Mouse (Mus musculus) myocyte (in vitro differentiated cells): Measurements from ENCODE around the gene Smco1.

ENCODE experiments used
- CEBPB ChIP-seq: IDR thresholded peaks from 2 replicates; pipeline ENCODE4 v1.6.1; 2011; ENCODE audit warnings: mild to moderate bottlenecking, moderate library complexity; ENCODE audit not compliant: poor library complexity, insufficient read depth, severe bottlenecking
- E2F4 ChIP-seq: IDR thresholded peaks from one replicate; pipeline ENCODE4 v1.6.1; 2011; ENCODE audit warnings: mild to moderate bottlenecking, control low read depth, moderate library complexity; ENCODE audit not compliant: insufficient read depth
- MAX ChIP-seq: IDR thresholded peaks from one replicate; pipeline ENCODE4 v1.6.1; 2011; ENCODE audit warnings: low read depth, mild to moderate bottlenecking, control low read depth
- MYOD1 ChIP-seq, 3 experiments: IDR thresholded peaks; one replicate each; pipeline ENCODE4 v1.6.1; 2011; ENCODE audit warnings: control low read depth in 2 of 3, low read depth in 2 of 3, mild to moderate bottlenecking in 2 of 3, moderate library complexity in 1 of 3; ENCODE audit not compliant: insufficient read length in 2 of 3, control insufficient read depth in 1 of 3
- MYOG ChIP-seq, 3 experiments: IDR thresholded peaks; one replicate each; pipeline ENCODE4 v1.6.1; 2011; ENCODE audit warnings: control low read depth in 2 of 3, low read depth in 2 of 3, mild to moderate bottlenecking in 2 of 3; ENCODE audit not compliant: insufficient read length in 2 of 3, control insufficient read depth in 1 of 3, insufficient read depth in 1 of 3
- POLR2A ChIP-seq: IDR thresholded peaks from one replicate; pipeline ENCODE4 v1.6.1; 2011; ENCODE audit warnings: low read depth, mild to moderate bottlenecking, control low read depth, moderate library complexity; ENCODE audit not compliant: insufficient read length
- REST ChIP-seq: IDR thresholded peaks from one replicate; pipeline ENCODE4 v1.6.1; 2011; ENCODE audit warnings: mild to moderate bottlenecking, control low read depth, moderate library complexity; ENCODE audit not compliant: insufficient read depth, insufficient read length
- SRF ChIP-seq: IDR thresholded peaks from one replicate; pipeline ENCODE4 v1.6.1; 2011; ENCODE audit warnings: low read depth; ENCODE audit not compliant: control insufficient read depth, insufficient read length
- TCF12 ChIP-seq: IDR thresholded peaks from one replicate; pipeline ENCODE4 v1.6.1; 2011; ENCODE audit warnings: mild to moderate bottlenecking, control low read depth; ENCODE audit not compliant: poor library complexity, insufficient read depth, severe bottlenecking
- TCF3 ChIP-seq: IDR thresholded peaks from one replicate; pipeline ENCODE4 v1.6.1; 2011; ENCODE audit warnings: low read depth, control low read depth; ENCODE audit not compliant: insufficient read length

GRCm38 (mm10) chr16:32237930-32238680 is 33.2 kb upstream of the Smco1 start:
- TF ChIP-seq MYOD1 (IDR thresholded peaks at IDR 0.05; ENCODE audit: control insufficient read depth in 1 of 3, insufficient read length in 2 of 3, low read depth in 2 of 3) (no peak), SRF (no peak), POLR2A (no peak), E2F4 (no peak), MAX (no peak), CEBPB (no peak), TCF12 (no peak), TCF3 (no peak), REST (no peak), MYOG (IDR thresholded peaks at IDR 0.05; ENCODE audit: control insufficient read depth in 1 of 3, insufficient read depth in 1 of 3, insufficient read length in 2 of 3, low read depth in 2 of 3) (no peak)
